ENCODE assay signal across 22 mouse cellular contexts in the genomic region with DNA sequence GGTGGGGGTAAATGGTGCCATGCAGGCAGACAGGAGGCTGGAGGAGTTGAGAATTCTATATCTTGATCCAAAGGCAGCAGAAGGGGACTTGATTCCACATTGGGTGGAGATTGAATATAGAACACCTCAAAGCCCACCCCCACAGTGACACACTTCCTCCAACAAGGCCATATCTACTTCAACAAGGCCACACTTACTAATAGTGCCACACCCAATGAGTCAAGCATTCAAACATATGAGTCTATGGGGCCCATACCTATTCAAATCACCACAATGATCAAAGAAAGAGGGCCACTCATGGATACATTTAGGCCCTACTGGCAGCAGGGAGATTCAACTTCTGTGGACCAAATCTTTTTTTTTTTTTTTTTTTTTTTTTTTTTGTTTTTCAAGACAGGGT.
"Had no signal": no experiment of that assay in that cellular context is flagged by ENCODE, and none has a peak within 500 bp of the region (broad histone marks: within the 10 kb centered on the region; RNA-seq: fewer than 3 reads in every experiment).

No protein-coding gene starts in this region.

- DNase-seq: gastrocnemius, postnatal 10 days; gastrocnemius, postnatal 25 days; heart, adult 18-20 months; heart, postnatal 10 days; heart, postnatal 4 days; kidney, adult 18-20 months; kidney, adult 8-10 months; kidney, postnatal 10 days; kidney, postnatal 25 days; kidney, postnatal 4 days had no signal

- H3K9ac ChIP-seq: heart, embryonic 12.5 days; hindbrain, embryonic 12.5 days; hindbrain, embryonic 14.5 days; intestine, embryonic 15.5 days; limb, embryonic 12.5 days had no signal

- H3K4me1 ChIP-seq: heart, embryonic 10.5 days; heart, embryonic 12.5 days; hindbrain, embryonic 10.5 days; hindbrain, embryonic 12.5 days; intestine, embryonic 15.5 days; limb, embryonic 12.5 days had no signal

- ATAC-seq: hindbrain, embryonic 16.5 days; inflammation-experienced regulatory T-cells, adult 6 months; intestine, embryonic 15.5 days; intestine, postnatal 0 days had no signal

- H3K27me3 ChIP-seq: heart, embryonic 12.5 days; hindbrain, embryonic 12.5 days; intestine, embryonic 15.5 days; limb, embryonic 12.5 days had no signal

- H3K4me3 ChIP-seq: heart, embryonic 10.5 days; heart, embryonic 12.5 days; hindbrain, embryonic 10.5 days; hindbrain, embryonic 12.5 days; intestine, embryonic 15.5 days; layer of hippocampus, adult 2 months; left cerebral cortex, adult 2 months; limb, embryonic 12.5 days had no signal

- H3K4me2 ChIP-seq: heart, embryonic 12.5 days; hindbrain, embryonic 12.5 days; hindbrain, embryonic 14.5 days; intestine, embryonic 15.5 days; limb, embryonic 12.5 days had no signal

- H3K27ac ChIP-seq: heart, embryonic 10.5 days; hindbrain, embryonic 10.5 days; hindbrain, embryonic 12.5 days; hindbrain, embryonic 14.5 days; intestine, embryonic 15.5 days; layer of hippocampus, adult 2 months; left cerebral cortex, adult 2 months; limb, embryonic 12.5 days had no signal

- H3K9me3 ChIP-seq: heart, embryonic 10.5 days; intestine, embryonic 15.5 days had no signal

- H3K36me3 ChIP-seq: heart, embryonic 10.5 days; heart, embryonic 12.5 days; hindbrain, embryonic 10.5 days; hindbrain, embryonic 12.5 days; intestine, embryonic 15.5 days; limb, embryonic 12.5 days had no signal
